Mouse (Mus musculus): Measurements from ENCODE around the gene Arl4c.

Arl4c gene

DNA sequence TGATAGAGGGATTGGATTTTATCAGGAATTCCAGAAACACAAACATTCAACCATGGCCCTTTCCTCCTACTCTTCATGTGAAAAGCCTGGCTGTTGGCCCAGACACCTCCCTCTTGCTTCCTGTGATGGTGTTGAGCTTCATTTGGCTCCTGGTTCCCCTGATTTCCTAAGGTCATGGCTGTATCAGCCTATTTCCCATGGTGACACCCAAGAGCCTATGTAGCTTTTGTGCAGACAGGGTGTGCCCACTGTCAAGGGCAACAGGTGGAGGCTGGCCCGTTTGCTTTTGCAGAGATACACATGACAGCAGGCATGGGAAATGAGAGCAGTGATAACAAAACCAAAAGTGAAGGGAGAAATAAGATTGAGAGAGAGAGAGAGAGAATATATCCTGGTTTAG is 76.8 kb downstream of the Arl4c start:
- no peak for DNase-seq (ENCODE audit: low read depth, low spot score)

GRCm38 (mm10) chr1:88624376-88624775 is 77.6 kb downstream of the Arl4c start:
- no peak for DNase-seq (ENCODE audit: low read depth, low spot score)

DNA sequence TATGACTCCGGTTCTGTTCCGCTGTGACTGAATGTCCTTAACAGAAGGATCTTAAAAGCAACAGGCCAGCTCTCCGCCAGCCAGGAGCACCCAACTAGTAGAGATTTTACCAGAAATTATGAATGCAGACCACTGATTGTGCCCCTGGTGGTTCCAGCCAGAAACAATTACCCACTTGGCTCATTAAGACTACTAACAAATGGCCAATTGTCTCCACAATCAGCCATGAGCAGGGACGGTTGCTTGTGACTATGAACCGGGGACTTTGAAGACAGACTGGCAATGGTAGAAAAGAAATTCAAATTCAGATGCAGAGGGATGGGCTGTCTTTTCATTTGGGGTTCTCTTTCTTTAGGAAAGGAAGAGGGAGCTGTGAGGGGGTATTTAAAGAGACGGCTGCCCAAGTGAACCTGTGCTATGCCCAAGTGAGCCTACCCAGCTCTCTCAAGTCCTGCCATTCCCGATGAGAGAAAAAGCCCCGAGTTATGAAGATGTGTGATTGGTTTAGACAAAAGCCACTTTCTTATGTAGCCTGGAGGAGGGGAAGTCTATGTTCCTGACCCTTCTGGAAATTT is 78.4 kb downstream of the Arl4c start:
- DNase-seq (ENCODE audit: low read depth, low spot score), result no peak
